Mouse (Mus musculus) ES-E14 (cell line): ENCODE data around the gene Rgma. TPM values are rescaled to one million over a fixed set of nuclear protein-coding genes. Genes with fewer than 3 reads are reported as not detected.

Source experiments
- DNase-seq: peaks from one replicate; pipeline ENCODE4 v3.0.0-alpha.2; 2013; ENCODE audit warnings: low read depth, low spot score
- H3K27ac ChIP-seq: 2 replicates; pipeline ENCODE4 v1.5.1; 2012; ENCODE audit warnings: low read depth, mild to moderate bottlenecking, low read length, moderate library complexity, mixed read lengths; ENCODE audit not compliant: poor library complexity, insufficient read depth, severe bottlenecking
- H3K36me3 ChIP-seq: 2 replicates; pipeline ENCODE4 v1.6.1; 2012; ENCODE audit warnings: mild to moderate bottlenecking, low read length, moderate library complexity, mixed read lengths; ENCODE audit not compliant: control insufficient read depth, poor library complexity, insufficient read depth, severe bottlenecking
- H3K4me1 ChIP-seq, 2 experiments: fragments of 150-350 bp in 1 of 2; sonication (generic) in 1 of 2; 2 replicates each; pipeline ENCODE4 v1.6.1; 2012; ENCODE audit warnings: low read length in 2 of 2, mild to moderate bottlenecking in 1 of 2, mixed read lengths in 1 of 2; ENCODE audit not compliant: control insufficient read depth in 2 of 2, insufficient read depth in 2 of 2, poor library complexity in 1 of 2
- H3K4me3 ChIP-seq, 2 experiments: fragments of 150-350 bp in 1 of 2; sonication (generic) in 1 of 2; 2 replicates each; pipeline ENCODE4 v1.5.1; 2012; ENCODE audit warnings: low read length in 2 of 2, low read depth in 1 of 2, mild to moderate bottlenecking in 1 of 2, mixed read lengths in 1 of 2; ENCODE audit not compliant: insufficient read depth in 1 of 2, poor library complexity in 1 of 2, severe bottlenecking in 1 of 2
- H3K9ac ChIP-seq: 2 replicates; pipeline ENCODE4 v1.6.1; 2012; ENCODE audit warnings: low read depth, mild to moderate bottlenecking, low read length, mixed read lengths; ENCODE audit not compliant: poor library complexity, insufficient read depth, severe bottlenecking
- H3K9me3 ChIP-seq: fragments of 150-350 bp; sonication (generic); 2 replicates; pipeline ENCODE4 v1.6.1; 2012; ENCODE audit warnings: low read depth, mild to moderate bottlenecking, low read length; ENCODE audit not compliant: control insufficient read depth, insufficient read depth
- CHD2 ChIP-seq: IDR thresholded peaks from 2 replicates; pipeline ENCODE4 v1.6.1; 2014; ENCODE audit warnings: mild to moderate bottlenecking, low read depth, low read length, inconsistent platforms
- HCFC1 ChIP-seq: IDR thresholded peaks from 2 replicates; pipeline ENCODE4 v1.6.1; 2012; ENCODE audit warnings: low read length, inconsistent platforms, borderline replicate concordance; ENCODE audit not compliant: insufficient read depth
- MAFK ChIP-seq: IDR thresholded peaks from 2 replicates; pipeline ENCODE4 v1.6.1; 2014; ENCODE audit warnings: mild to moderate bottlenecking, low read depth, low read length, inconsistent platforms; ENCODE audit not compliant: insufficient read depth
- ZC3H11A ChIP-seq: IDR thresholded peaks from 2 replicates; pipeline ENCODE4 v1.6.1; 2012; ENCODE audit warnings: low read depth, mild to moderate bottlenecking, inconsistent platforms, low read length, borderline replicate concordance
- ZNF384 ChIP-seq: IDR thresholded peaks from 2 replicates; pipeline ENCODE4 v1.6.1; 2012; ENCODE audit warnings: low read depth, low read length, inconsistent platforms
- in situ Hi-C, 2 experiments: fragments of 600-800 bp; cut with MboI; formaldehyde crosslinking; loops; one replicate each; pipeline ENCODE4 v1.15.1; 2025; ENCODE audit warnings: low sequenced_read_pairs in 2 of 2, inconsistent platforms in 1 of 2; ENCODE audit not compliant: unreplicated experiment in 2 of 2
- total RNA-seq: library from RNA; depleted of rRNA; stranded (reverse); fragments of 300-350 nt; gene quantifications from 2 replicates; pipeline ENCODE4 v1.2.3, GENCODE M21; 2012

Rgma gene
- total RNA-seq, 1 experiment, result 3.7 TPM

DNA sequence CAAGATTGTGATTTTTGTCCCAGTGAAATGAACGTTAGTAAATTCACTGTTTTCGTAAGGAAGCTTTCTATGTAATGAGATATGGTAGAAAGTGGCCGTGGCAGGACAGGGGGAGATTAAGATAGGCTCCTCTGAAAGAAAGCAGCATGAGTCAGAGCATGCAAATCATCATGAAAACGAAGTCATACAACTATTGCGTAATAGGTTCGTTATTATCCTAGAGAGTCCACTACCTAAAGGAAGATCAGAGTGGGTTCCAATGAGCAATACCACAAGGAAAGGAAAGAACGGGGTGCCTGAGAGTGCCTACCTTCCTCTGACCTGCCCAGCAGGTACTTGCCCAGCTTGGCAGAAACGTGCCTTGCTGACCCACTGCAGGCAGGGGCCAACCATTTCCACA lies 26.2 kb upstream of the Rgma start:
- TF ChIP-seq MAFK (no peak), CHD2 (no peak), ZNF384 (no peak), ZC3H11A (no peak), HCFC1 (no peak)
- DNase-seq, result no peak
- in situ Hi-C loops, result no loop called here
- no peak overlapping the region for H3K4me3 ChIP-seq
- H3K36me3 ChIP-seq, result no peaks in the 10 kb centered on the region
- no peak overlapping the region for H3K27ac ChIP-seq
- no peak overlapping the region for H3K9ac ChIP-seq
- no peaks in the 10 kb centered on the region for H3K4me1 ChIP-seq
- H3K9me3 ChIP-seq, result no peaks in the 10 kb centered on the region

DNA sequence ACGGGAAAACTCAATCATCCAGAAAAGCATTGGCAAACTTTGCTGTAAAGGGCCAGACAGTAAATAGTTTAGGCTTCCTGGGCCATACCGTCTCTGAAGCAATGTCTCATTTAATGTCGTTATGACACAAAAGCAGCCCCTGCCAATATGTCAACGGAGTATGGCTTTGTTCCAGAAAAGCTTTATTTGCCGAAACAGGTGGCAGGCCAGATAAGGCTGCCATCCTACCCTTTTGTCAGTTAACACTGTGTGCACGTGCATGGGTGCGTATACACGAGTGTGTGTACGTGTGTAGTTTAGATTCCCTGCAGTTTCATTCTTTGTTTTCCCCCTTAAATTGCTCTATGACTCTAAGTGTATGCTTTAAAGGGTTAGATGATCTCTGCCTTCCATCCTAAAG lies 20.1 kb upstream of the Rgma start:
- TF ChIP-seq ZC3H11A, result no peak
- TF ChIP-seq ZNF384, result no peak
- no peak for TF ChIP-seq CHD2
- no peak for TF ChIP-seq HCFC1
- TF ChIP-seq MAFK, result no peak
- in situ Hi-C loops, result no loop called here
- H3K36me3 ChIP-seq, result no peaks in the 10 kb centered on the region
- no peak overlapping the region for H3K27ac ChIP-seq
- no peak overlapping the region for H3K4me3 ChIP-seq
- no peak overlapping the region for H3K9ac ChIP-seq
- no peaks in the 10 kb centered on the region for H3K9me3 ChIP-seq
- no peaks in the 10 kb centered on the region for H3K4me1 ChIP-seq
- no peak for DNase-seq

DNA sequence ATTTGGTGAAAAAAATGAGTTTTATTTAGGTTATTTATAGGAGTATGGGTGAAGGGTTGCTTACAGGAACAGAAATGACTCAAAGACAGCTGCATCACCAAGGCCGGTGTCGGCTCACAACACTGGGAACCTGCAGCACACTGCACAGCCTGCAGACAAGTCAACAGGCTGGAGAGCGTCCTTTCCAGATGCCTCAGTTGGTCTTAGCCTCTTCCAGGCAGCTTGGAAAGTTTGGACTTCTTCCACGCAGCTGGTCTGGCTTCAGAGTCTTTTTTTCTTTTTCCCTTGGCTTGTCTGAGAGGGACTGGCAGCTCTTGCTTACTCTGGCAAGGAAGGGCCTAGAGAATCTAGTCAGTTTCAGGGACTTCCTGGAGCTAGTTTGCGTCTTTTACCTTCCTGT lies 18.4 kb upstream of the Rgma start:
- H3K4me1 ChIP-seq, result no peaks in the 10 kb centered on the region

DNA sequence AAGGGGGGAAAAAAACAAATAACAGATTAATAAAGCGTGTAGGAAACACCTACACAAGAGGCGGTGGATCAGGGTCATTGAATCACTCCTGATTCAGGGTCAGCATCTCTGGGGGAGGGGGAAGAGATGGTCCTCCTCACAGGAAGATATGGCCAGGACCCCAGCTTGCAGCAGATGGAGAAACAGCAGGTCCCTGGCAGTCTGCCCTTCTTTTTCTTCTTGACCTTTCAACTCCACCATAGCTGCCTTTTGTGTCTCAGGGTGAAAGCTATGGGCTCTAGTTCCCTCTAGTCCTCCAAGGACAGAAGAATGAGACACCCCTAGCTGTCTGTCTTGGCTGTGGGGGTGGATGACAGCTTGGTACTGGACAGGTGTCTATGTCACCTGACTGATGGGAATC lies 17.7 kb upstream of the Rgma start:
- Histone ChIP-seq H3K9ac (no peak overlapping the region), H3K27ac (no peak overlapping the region), H3K9me3 (no peaks in the 10 kb centered on the region), H3K4me3 (no peak overlapping the region), H3K4me1 (no peaks in the 10 kb centered on the region), H3K36me3 (no peaks in the 10 kb centered on the region)
- no peak for TF ChIP-seq MAFK
- TF ChIP-seq ZNF384, result no peak
- TF ChIP-seq ZC3H11A, result no peak
- TF ChIP-seq HCFC1, result no peak
- TF ChIP-seq CHD2, result no peak
- DNase-seq, result no peak
- in situ Hi-C loops, result no loop called here

More for the DNA sequence above, 18.4 kb upstream of the Rgma start:
- Histone ChIP-seq H3K9me3 (no peaks in the 10 kb centered on the region), H3K27ac (no peak overlapping the region), H3K36me3 (no peaks in the 10 kb centered on the region), H3K9ac (no peak overlapping the region), H3K4me3 (no peak overlapping the region)
- in situ Hi-C loops, result no loop called here
- TF ChIP-seq ZNF384, result no peak
- no peak for TF ChIP-seq HCFC1
- TF ChIP-seq CHD2, result no peak
- no peak for TF ChIP-seq MAFK
- TF ChIP-seq ZC3H11A, result no peak
- DNase-seq, result no peak

DNA sequence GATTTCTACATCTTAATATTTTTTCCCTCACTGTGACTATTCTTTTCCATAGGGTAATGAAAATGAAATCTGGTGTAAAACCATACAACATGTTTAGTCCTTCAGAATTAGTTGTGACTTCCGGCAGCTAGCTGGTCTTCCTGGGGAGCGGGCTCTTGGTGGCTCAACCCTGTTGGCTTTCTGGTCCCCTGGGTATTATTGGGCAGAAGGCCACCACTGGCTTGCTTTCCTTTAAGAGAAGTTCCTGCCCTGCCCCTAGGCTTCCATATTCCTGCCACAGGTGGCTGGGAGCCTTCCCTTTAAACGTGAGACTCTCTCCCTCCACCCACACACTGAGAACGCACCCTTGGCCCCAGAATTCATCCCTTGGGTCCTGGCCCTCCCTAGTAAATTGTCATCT lies 9.8 kb upstream of the Rgma start:
- in situ Hi-C loops, result no loop called here

More for the DNA sequence above, 9.8 kb upstream of the Rgma start:
- Histone ChIP-seq H3K9me3 (no peaks in the 10 kb centered on the region), H3K36me3 (no peaks in the 10 kb centered on the region), H3K4me3 (no peak overlapping the region), H3K9ac (no peak overlapping the region), H3K4me1 (no peaks in the 10 kb centered on the region), H3K27ac (no peak overlapping the region)
- DNase-seq, result no peak
- TF ChIP-seq MAFK, result no peak
- TF ChIP-seq ZNF384, result no peak
- TF ChIP-seq CHD2, result no peak
- TF ChIP-seq ZC3H11A, result no peak
- TF ChIP-seq HCFC1, result no peak
